Mouse (Mus musculus): Measurements from ENCODE around the gene Daglb. TPM values are rescaled to one million over a fixed set of nuclear protein-coding genes. Genes with fewer than 3 reads are reported as not detected.
"Not testable (repeated sequence)": the region's sequence is repeated elsewhere in the genome, so short reads cannot be mapped to it uniquely, and the experiment has no call there.

Gene Daglb
- polyA plus RNA-seq, 1 experiment from 2014 or later: 9.3 TPM

- Histone ChIP-seq H3K4me2 (ENCODE audit: low read length) (no peak overlapping the region), H3K27me3 (replicated peaks; ENCODE audit: control insufficient read depth, insufficient read depth, low read length) (no peaks in the 10 kb centered on the region), H3K4me3 (ENCODE audit: low read depth, low read length) (no peak overlapping the region), H3K9ac (ENCODE audit: low read length) (no peak overlapping the region), H3K9me3 (ENCODE audit: control insufficient read depth, low read length) (no peaks in the 10 kb centered on the region), H3K36me3 (ENCODE audit: control insufficient read depth, insufficient read depth, low read length) (peaks cover 12% of the 10 kb centered on the region), H3K4me1 (replicated peaks; ENCODE audit: control insufficient read depth, insufficient read depth, low read length) (no peaks in the 10 kb centered on the region), H3K27ac (ENCODE audit: low read depth) (no peak overlapping the region)
- WGBS: 97% methylated on average over 6 of the region's 6 CpGs
- no peak for ATAC-seq (replicated peaks; ENCODE audit: low FRiP score, low TSS enrichment, low read depth)
- no peak for DNase-seq (ENCODE audit: low spot score)
Observed at GRCm38 (mm10) chr5:143495708-143496107, 31.3 kb downstream of the Daglb start.

- no peak overlapping the region for H3K9ac ChIP-seq (ENCODE audit: low read length)
- H3K9me3 ChIP-seq (ENCODE audit: control insufficient read depth, low read length): no peaks in the 10 kb centered on the region
- H3K36me3 ChIP-seq (ENCODE audit: control insufficient read depth, insufficient read depth, low read length): peaks cover 19% of the 10 kb centered on the region
- H3K27me3 ChIP-seq (replicated peaks; ENCODE audit: control insufficient read depth, insufficient read depth, low read length): no peaks in the 10 kb centered on the region
- H3K4me1 ChIP-seq (replicated peaks; ENCODE audit: control insufficient read depth, insufficient read depth, low read length): no peaks in the 10 kb centered on the region
- WGBS: 74% methylated on average over 3 of the region's 3 CpGs
- ATAC-seq (replicated peaks; ENCODE audit: low FRiP score, low TSS enrichment, low read depth) (no peak), DNase-seq (ENCODE audit: low spot score) (no peak)
- H3K4me3 ChIP-seq (ENCODE audit: low read depth, low read length): no peak overlapping the region
- no peak overlapping the region for H3K27ac ChIP-seq (ENCODE audit: low read depth)
- no peak overlapping the region for H3K4me2 ChIP-seq (ENCODE audit: low read length)
Observed at GRCm38 (mm10) chr5:143497451-143497850, 33.1 kb downstream of the Daglb start.

GRCm38 (mm10) chr5:143499197-143499596 lies 34.8 kb downstream of the Daglb start:
- Histone ChIP-seq H3K27ac (ENCODE audit: low read depth) (no peak overlapping the region), H3K9ac (ENCODE audit: low read length) (no peak overlapping the region), H3K36me3 (ENCODE audit: control insufficient read depth, insufficient read depth, low read length) (peaks cover 32% of the 10 kb centered on the region), H3K9me3 (ENCODE audit: control insufficient read depth, low read length) (no peaks in the 10 kb centered on the region), H3K27me3 (replicated peaks; ENCODE audit: control insufficient read depth, insufficient read depth, low read length) (no peaks in the 10 kb centered on the region), H3K4me3 (ENCODE audit: low read depth, low read length) (no peak overlapping the region), H3K4me1 (replicated peaks; ENCODE audit: control insufficient read depth, insufficient read depth, low read length) (no peaks in the 10 kb centered on the region), H3K4me2 (ENCODE audit: low read length) (no peak overlapping the region)
- DNase-seq (ENCODE audit: low spot score) (no peak), ATAC-seq (replicated peaks; ENCODE audit: low FRiP score, low TSS enrichment, low read depth) (no peak)
- WGBS: 87% methylated on average over 7 of the region's 7 CpGs

- no peak overlapping the region for H3K27ac ChIP-seq (ENCODE audit: low read depth)
- H3K4me2 ChIP-seq (ENCODE audit: low read length): no peak overlapping the region
- ATAC-seq (replicated peaks; ENCODE audit: low FRiP score, low TSS enrichment, low read depth): no peak
- H3K4me1 ChIP-seq (replicated peaks; ENCODE audit: control insufficient read depth, insufficient read depth, low read length): no peaks in the 10 kb centered on the region
- H3K9me3 ChIP-seq (ENCODE audit: control insufficient read depth, low read length): no peaks in the 10 kb centered on the region
- peaks cover 33% of the 10 kb centered on the region for H3K36me3 ChIP-seq (ENCODE audit: control insufficient read depth, insufficient read depth, low read length)
- WGBS: 80% methylated on average over 4 of the region's 4 CpGs
- DNase-seq (ENCODE audit: low spot score): no peak
- H3K27me3 ChIP-seq (replicated peaks; ENCODE audit: control insufficient read depth, insufficient read depth, low read length): no peaks in the 10 kb centered on the region
- no peak overlapping the region for H3K9ac ChIP-seq (ENCODE audit: low read length)
- no peak overlapping the region for H3K4me3 ChIP-seq (ENCODE audit: low read depth, low read length)
Observed at GRCm38 (mm10) chr5:143499686-143500085, 35.3 kb downstream of the Daglb start.

- not testable (repeated sequence) for DNase-seq (ENCODE audit: low spot score)
- WGBS: 90% methylated on average over 13 of the region's 14 CpGs
Observed at GRCm38 (mm10) chr5:143500711-143501110, 36.3 kb downstream of the Daglb start.

GRCm38 (mm10) chr5:143501140-143501539 lies 36.8 kb downstream of the Daglb start:
- peaks cover 43% of the 10 kb centered on the region for H3K36me3 ChIP-seq (ENCODE audit: control insufficient read depth, insufficient read depth, low read length)
- no peak for ATAC-seq (replicated peaks; ENCODE audit: low FRiP score, low TSS enrichment, low read depth)

More at GRCm38 (mm10) chr5:143500711-143501110, 36.3 kb downstream of the Daglb start:
- ATAC-seq (replicated peaks; ENCODE audit: low FRiP score, low TSS enrichment, low read depth); H3K9me3 ChIP-seq (ENCODE audit: control insufficient read depth, low read length); H3K4me2 ChIP-seq (ENCODE audit: low read length); H3K4me3 ChIP-seq (ENCODE audit: low read depth, low read length); H3K9ac ChIP-seq (ENCODE audit: low read length); H3K27ac ChIP-seq (ENCODE audit: low read depth); H3K27me3 ChIP-seq (replicated peaks; ENCODE audit: control insufficient read depth, insufficient read depth, low read length); H3K4me1 ChIP-seq (replicated peaks; ENCODE audit: control insufficient read depth, insufficient read depth, low read length): not testable (repeated sequence)
- peaks cover 40% of the 10 kb centered on the region for H3K36me3 ChIP-seq (ENCODE audit: control insufficient read depth, insufficient read depth, low read length)

GRCm38 (mm10) chr5:143501649-143502048 lies 37.3 kb downstream of the Daglb start:
- WGBS: 86% methylated on average over 2 of the region's 2 CpGs
- Histone ChIP-seq H3K27ac (ENCODE audit: low read depth) (no peak overlapping the region), H3K4me1 (replicated peaks; ENCODE audit: control insufficient read depth, insufficient read depth, low read length) (no peaks in the 10 kb centered on the region), H3K36me3 (ENCODE audit: control insufficient read depth, insufficient read depth, low read length) (peaks cover 43% of the 10 kb centered on the region), H3K4me2 (ENCODE audit: low read length) (no peak overlapping the region), H3K9me3 (ENCODE audit: control insufficient read depth, low read length) (no peaks in the 10 kb centered on the region), H3K4me3 (ENCODE audit: low read depth, low read length) (no peak overlapping the region), H3K27me3 (replicated peaks; ENCODE audit: control insufficient read depth, insufficient read depth, low read length) (no peaks in the 10 kb centered on the region), H3K9ac (ENCODE audit: low read length) (no peak overlapping the region)
- ATAC-seq (replicated peaks; ENCODE audit: low FRiP score, low TSS enrichment, low read depth): no peak
- DNase-seq (ENCODE audit: low spot score): no peak

More at GRCm38 (mm10) chr5:143501140-143501539, 36.8 kb downstream of the Daglb start:
- H3K4me1 ChIP-seq (replicated peaks; ENCODE audit: control insufficient read depth, insufficient read depth, low read length): no peaks in the 10 kb centered on the region
- 90% methylated on average over 8 of the region's 8 CpGs for WGBS
- H3K27ac ChIP-seq (ENCODE audit: low read depth): no peak overlapping the region
- H3K4me3 ChIP-seq (ENCODE audit: low read depth, low read length): no peak overlapping the region
- H3K9me3 ChIP-seq (ENCODE audit: control insufficient read depth, low read length): no peaks in the 10 kb centered on the region
- H3K4me2 ChIP-seq (ENCODE audit: low read length): no peak overlapping the region
- no peaks in the 10 kb centered on the region for H3K27me3 ChIP-seq (replicated peaks; ENCODE audit: control insufficient read depth, insufficient read depth, low read length)
- DNase-seq (ENCODE audit: low spot score): no peak
- H3K9ac ChIP-seq (ENCODE audit: low read length): no peak overlapping the region

- Histone ChIP-seq H3K27me3 (replicated peaks; ENCODE audit: control insufficient read depth, insufficient read depth, low read length) (no peaks in the 10 kb centered on the region), H3K9ac (ENCODE audit: low read length) (no peak overlapping the region), H3K4me3 (ENCODE audit: low read depth, low read length) (no peak overlapping the region), H3K4me1 (replicated peaks; ENCODE audit: control insufficient read depth, insufficient read depth, low read length) (no peaks in the 10 kb centered on the region), H3K27ac (ENCODE audit: low read depth) (no peak overlapping the region), H3K9me3 (ENCODE audit: control insufficient read depth, low read length) (no peaks in the 10 kb centered on the region), H3K36me3 (ENCODE audit: control insufficient read depth, insufficient read depth, low read length) (peaks cover 54% of the 10 kb centered on the region), H3K4me2 (ENCODE audit: low read length) (no peak overlapping the region)
- DNase-seq (ENCODE audit: low spot score) (no peak), ATAC-seq (replicated peaks; ENCODE audit: low FRiP score, low TSS enrichment, low read depth) (peak; percentile 31; the same call in 1 of the 2 replicates)
- WGBS: 90% methylated on average over 19 of the region's 19 CpGs
Observed at GRCm38 (mm10) chr5:143502899-143503557, 38.6 kb downstream of the Daglb start.

- H3K36me3 ChIP-seq (ENCODE audit: control insufficient read depth, insufficient read depth, low read length): peaks cover 61% of the 10 kb centered on the region
- no peak for ATAC-seq (replicated peaks; ENCODE audit: low FRiP score, low TSS enrichment, low read depth)
Observed at GRCm38 (mm10) chr5:143503740-143504139, 39.4 kb downstream of the Daglb start.

More at GRCm38 (mm10) chr5:143503740-143504139, 39.4 kb downstream of the Daglb start:
- no peak overlapping the region for H3K4me3 ChIP-seq (ENCODE audit: low read depth, low read length)
- no peak overlapping the region for H3K4me2 ChIP-seq (ENCODE audit: low read length)
- H3K27me3 ChIP-seq (replicated peaks; ENCODE audit: control insufficient read depth, insufficient read depth, low read length): no peaks in the 10 kb centered on the region
- no peak for DNase-seq (ENCODE audit: low spot score)
- no peak overlapping the region for H3K9ac ChIP-seq (ENCODE audit: low read length)
- no peak overlapping the region for H3K27ac ChIP-seq (ENCODE audit: low read depth)
- no peaks in the 10 kb centered on the region for H3K4me1 ChIP-seq (replicated peaks; ENCODE audit: control insufficient read depth, insufficient read depth, low read length)
- H3K9me3 ChIP-seq (ENCODE audit: control insufficient read depth, low read length): no peaks in the 10 kb centered on the region
- WGBS: 90% methylated on average over 6 of the region's 6 CpGs
